Mouse (Mus musculus) cerebellum, adult 2 months (tissue): Measurements from ENCODE around the gene Dvl2.

ENCODE experiments used
- CTCF ChIP-seq: fragments of 200-500 bp; IDR thresholded peaks from 2 replicates; pipeline ENCODE4 v1.5.1; 2011; ENCODE audit warnings: low read depth, mild to moderate bottlenecking, control low read depth, low read length, moderate library complexity, borderline replicate concordance; ENCODE audit not compliant: insufficient read depth
- POLR2A ChIP-seq: fragments of 200-500 bp; IDR thresholded peaks from 2 replicates; pipeline ENCODE4 v1.6.1; 2011; ENCODE audit warnings: low read length, control low read depth, borderline replicate concordance; ENCODE audit not compliant: insufficient read depth

DNA sequence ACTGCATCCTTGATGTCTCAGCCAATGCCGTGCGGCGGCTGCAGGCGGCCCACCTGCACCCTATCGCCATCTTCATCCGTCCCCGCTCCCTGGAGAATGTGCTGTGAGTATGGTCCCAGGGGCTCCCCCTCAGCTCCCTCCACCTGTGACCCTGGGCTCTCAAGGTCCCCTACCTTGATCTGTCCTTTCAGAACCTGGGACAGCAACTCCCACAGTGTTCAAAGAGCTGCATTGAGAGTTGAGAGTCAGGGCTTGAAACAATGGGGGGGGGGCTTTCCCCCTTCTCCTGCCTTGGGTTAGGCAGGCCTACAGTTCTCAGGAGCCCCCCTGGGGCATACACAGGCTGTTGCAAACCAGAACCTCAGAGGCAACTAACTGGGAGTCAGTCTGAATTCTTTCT is 43.3 kb downstream of the Dvl2 start:
- no peak for TF ChIP-seq CTCF
- TF ChIP-seq POLR2A: no peak
